Mouse (Mus musculus): ENCODE measurements around the gene Pofut1. TPM values are rescaled to one million over a fixed set of nuclear protein-coding genes. Genes with fewer than 3 reads are reported as not detected.
A peak's percentile ranks its signal among the peaks of the same experiment; 100 is the strongest.

Pofut1 gene
- polyA plus RNA-seq (2015; fragmentation: Nextera tagmentation; extraction: Ambion mirVana), result 11.7 and 12.1 TPM in 2 replicates

DNA sequence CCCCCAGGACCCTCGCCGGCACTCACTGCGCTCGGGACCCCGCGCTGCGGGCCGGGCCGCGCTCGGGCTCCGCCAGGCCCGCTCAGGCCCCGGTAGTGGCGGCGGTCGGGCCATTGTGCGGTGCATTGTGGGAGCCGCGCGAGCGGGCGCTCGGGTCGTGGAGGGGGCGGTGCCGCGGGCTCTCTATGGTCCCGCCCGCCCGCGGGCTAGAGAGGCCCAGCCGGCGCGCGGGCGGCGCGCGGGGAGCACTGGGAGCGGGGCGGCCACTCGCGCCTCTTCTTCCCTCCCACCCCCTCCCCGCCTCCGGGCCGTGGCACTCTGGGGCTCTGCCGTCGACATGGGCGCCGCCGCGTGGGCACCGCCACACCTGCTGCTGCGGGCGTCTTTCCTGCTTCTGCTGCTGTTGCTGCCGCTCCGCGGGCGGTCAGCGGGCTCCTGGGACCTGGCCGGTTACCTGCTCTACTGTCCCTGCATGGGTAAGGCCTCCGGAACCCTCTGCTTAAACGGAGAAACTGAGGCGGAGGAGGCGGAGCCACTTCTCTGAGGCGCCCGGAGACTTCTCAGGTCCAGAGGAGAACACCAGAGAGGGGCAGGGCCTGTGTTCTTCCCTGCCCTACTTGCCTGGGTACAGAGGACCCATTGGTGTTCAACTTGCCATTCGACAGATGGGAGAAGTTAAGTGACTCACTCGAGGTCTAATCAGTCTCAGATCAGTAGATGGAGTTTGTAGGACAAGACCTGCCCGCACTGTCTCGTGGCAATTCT is at the start of gene Pofut1, which contains the start of gene Plagl2:
Gene Pofut1, plus strand, starts transcription at position 284 of the 765 bp plus-strand sequence.
Gene Plagl2, minus strand, starts transcription at position 177 of the 765 bp plus-strand sequence.
- Histone ChIP-seq H3K27me3 (replicated peaks) (no peaks in the 10 kb centered on the region), H3K4me3 (replicated peaks) (peak within 1 kb of the TSS; percentile 99), H3K27ac (peak within 1 kb of the TSS; percentile 97), H3K9ac (peak within 1 kb of the TSS; percentile 99), H3K36me3 (peaks cover 3% of the 10 kb centered on the region; the same call in 1 of the 2 replicates), H3K4me2 (replicated peaks) (peak within 1 kb of the TSS; percentile 81), H3K9me3 (no peaks in the 10 kb centered on the region), H3K4me1 (replicated peaks) (peaks cover 27% of the 10 kb centered on the region)
- peak; percentile 97 for ATAC-seq
- WGBS, result 0% methylated on average over 52 of the region's 72 CpGs

DNA sequence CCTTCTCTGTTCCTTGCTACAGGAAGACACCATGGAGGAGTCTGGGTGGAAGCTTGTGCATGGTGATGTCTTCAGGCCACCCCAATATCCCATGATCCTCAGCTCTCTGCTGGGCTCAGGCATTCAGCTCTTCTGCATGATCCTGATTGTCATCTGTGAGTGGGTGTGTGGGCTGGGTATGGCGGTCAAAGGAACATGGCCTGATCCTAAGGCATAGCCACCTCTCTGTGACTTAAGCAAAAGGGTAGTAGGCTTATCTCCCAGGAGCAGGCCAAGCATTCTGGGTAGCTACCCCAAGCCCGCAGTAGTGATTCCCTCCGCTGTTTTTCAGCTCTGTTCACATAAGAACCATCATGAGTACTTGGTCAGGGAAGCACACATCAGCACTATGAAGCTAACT is 47.1 kb upstream of the Pofut1 start:
- ATAC-seq, result no peak
- Histone ChIP-seq H3K27ac (no peak overlapping the region), H3K36me3 (peaks cover 52% of the 10 kb centered on the region)

DNA sequence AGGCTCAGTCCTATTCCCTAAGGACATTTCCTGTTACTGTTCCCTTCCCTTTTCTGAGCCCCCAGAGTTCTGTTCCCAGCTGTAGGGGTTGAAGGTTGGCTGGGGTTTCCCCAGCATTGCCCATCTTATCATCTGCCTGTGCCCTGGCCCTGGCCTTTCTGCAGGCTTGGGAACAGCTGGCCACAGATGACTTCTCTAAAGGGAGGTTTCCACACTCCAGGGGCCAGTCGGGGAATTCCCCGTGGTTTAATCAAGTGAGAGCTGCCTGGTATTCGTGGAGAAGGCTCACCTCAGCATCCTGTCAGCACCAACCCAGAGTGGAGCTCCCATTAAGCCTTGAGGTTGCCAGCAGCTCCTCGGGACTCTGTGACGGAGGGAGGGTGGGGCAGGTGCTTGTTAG is 42.8 kb upstream of the Pofut1 start:
- ATAC-seq, result no peak
- Histone ChIP-seq H3K4me3 (replicated peaks) (no peak overlapping the region), H3K36me3 (peaks cover 42% of the 10 kb centered on the region), H3K9ac (no peak overlapping the region), H3K27ac (no peak overlapping the region), H3K9me3 (no peaks in the 10 kb centered on the region), H3K4me1 (replicated peaks) (no peaks in the 10 kb centered on the region), H3K27me3 (replicated peaks) (no peaks in the 10 kb centered on the region), H3K4me2 (replicated peaks) (no peak overlapping the region)
- WGBS, result 70% methylated on average over 5 of the region's 5 CpGs

More for the DNA sequence above, 47.1 kb upstream of the Pofut1 start:
- no peaks in the 10 kb centered on the region for H3K9me3 ChIP-seq
- H3K9ac ChIP-seq, result no peak overlapping the region
- H3K4me2 ChIP-seq (replicated peaks), result no peak overlapping the region
- H3K4me3 ChIP-seq (replicated peaks), result no peak overlapping the region
- 98% methylated on average over 3 of the region's 3 CpGs for WGBS
- H3K27me3 ChIP-seq (replicated peaks), result no peaks in the 10 kb centered on the region
- no peaks in the 10 kb centered on the region for H3K4me1 ChIP-seq (replicated peaks)

DNA sequence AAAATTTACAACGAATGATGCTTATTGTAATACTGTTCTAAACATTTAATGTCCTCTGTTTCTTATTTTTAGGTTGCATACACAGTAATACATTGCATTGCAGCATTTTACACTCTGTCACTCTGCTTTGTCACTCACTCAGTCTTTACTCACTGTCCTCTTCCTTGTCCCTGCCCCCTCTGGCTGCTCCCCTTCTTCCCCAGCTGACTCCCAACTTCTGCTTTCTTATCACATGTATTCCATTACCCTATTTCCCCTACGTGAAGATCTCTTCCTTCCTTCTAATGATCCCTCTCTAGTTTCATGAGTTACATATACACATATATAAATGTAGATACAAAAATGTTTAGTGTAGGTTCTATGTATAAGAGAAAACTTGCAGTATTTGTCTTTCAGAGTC is 42.2 kb upstream of the Pofut1 start:
- no peak overlapping the region for H3K9ac ChIP-seq
- no peak overlapping the region for H3K27ac ChIP-seq
- no peaks in the 10 kb centered on the region for H3K9me3 ChIP-seq
- ATAC-seq, result no peak
- H3K4me1 ChIP-seq (replicated peaks), result no peaks in the 10 kb centered on the region
- H3K27me3 ChIP-seq (replicated peaks), result no peaks in the 10 kb centered on the region
- 81% methylated on average over 2 of the region's 2 CpGs for WGBS
- no peak overlapping the region for H3K4me2 ChIP-seq (replicated peaks)
- no peak overlapping the region for H3K4me3 ChIP-seq (replicated peaks)
- peaks cover 40% of the 10 kb centered on the region for H3K36me3 ChIP-seq

DNA sequence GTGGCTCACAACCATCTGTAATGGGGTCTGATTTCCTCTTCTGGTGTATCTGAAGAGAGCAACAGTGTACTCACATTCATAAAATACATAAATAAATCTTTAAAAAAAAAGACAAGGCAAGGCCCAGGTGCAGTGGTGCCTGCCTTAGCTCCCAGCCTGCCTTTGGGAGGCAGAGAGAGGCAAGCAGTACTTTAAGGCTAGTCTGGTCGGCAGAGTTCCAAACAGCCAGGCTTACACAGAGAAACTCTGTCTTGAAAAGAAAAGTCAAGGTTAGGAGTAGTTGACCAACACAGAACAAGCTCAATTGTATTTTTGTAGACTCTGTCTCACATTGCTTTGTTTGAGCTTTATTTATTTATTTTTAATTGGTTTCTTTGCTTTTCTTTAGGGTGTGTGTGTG is 38.6 kb upstream of the Pofut1 start:
- no peak overlapping the region for H3K9ac ChIP-seq
- H3K4me3 ChIP-seq (replicated peaks), result no peak overlapping the region
- H3K27ac ChIP-seq, result no peak overlapping the region
- peaks cover 35% of the 10 kb centered on the region for H3K36me3 ChIP-seq
- WGBS, result 87% methylated on average over 1 of the region's 1 CpGs
- no peaks in the 10 kb centered on the region for H3K27me3 ChIP-seq (replicated peaks)
- H3K4me1 ChIP-seq (replicated peaks), result no peaks in the 10 kb centered on the region
- H3K4me2 ChIP-seq (replicated peaks), result no peak overlapping the region
- no peak for ATAC-seq
- H3K9me3 ChIP-seq, result no peaks in the 10 kb centered on the region

DNA sequence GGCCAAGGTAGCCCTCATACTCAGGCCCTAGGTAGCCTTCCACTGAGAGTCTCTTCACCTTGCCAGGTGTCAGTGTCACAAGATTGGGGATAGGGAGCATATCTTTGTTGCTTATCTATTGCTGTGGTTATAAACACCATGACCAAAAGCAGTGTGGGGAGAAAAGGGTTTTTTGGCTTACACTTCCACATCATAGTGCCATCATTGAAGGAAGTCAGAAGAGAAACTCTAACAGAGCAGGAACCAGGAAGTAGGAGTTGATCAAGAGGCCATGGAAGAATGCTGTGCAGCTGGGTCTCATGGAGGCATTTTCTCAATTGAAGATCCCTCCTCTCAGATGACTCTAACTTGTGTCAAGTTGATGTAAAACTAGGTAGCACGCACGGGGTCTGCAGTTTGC is 33.2 kb upstream of the Pofut1 start:
- Histone ChIP-seq H3K27ac (no peak overlapping the region), H3K36me3 (peaks cover 31% of the 10 kb centered on the region)
- 97% methylated on average over 2 of the region's 2 CpGs for WGBS

DNA sequence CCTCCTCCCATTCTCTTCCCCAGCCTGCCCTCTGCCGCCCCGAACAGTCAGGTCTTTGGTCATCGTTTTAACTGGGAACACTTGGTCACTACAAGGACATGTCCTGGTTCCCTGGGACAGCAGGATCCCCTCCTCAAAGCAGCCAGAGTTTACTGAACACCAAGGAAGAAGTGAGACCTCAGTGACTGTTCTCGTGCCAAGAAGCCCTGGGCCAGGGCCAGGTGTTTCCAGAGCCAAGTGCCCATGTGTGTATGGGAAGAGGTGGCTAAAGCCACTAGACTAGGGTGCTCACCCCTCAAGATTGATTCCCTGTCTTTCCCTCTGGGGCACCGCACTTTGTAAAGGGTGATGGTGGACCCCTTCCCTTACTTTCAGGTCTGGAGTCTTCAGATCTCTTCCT is 32.0 kb upstream of the Pofut1 start:
- H3K36me3 ChIP-seq, result peaks cover 31% of the 10 kb centered on the region

More for the DNA sequence above, 33.2 kb upstream of the Pofut1 start:
- Histone ChIP-seq H3K27me3 (replicated peaks) (no peaks in the 10 kb centered on the region), H3K4me2 (replicated peaks) (no peak overlapping the region), H3K4me3 (replicated peaks) (no peak overlapping the region), H3K9me3 (no peaks in the 10 kb centered on the region), H3K9ac (no peak overlapping the region), H3K4me1 (replicated peaks) (no peaks in the 10 kb centered on the region)
- ATAC-seq, result no peak

DNA sequence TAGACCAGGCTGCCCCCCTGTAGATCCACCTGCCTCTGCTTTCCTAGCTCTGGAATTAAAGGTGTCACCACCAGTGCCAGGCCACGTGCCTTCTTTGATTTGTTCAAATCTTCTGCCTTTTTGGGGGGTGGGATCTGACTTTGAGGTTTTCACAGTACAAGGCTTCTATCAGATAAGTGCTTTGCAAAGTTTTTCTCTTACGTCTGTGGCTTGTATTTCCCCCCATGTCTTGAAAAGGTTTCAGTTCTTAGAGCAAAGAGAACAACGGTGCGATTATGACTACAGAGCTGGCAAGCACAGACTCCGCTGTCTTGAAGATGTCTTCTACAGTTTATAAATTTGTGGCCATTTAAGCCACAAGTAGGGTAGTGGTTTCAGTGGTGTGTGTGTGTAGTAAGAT is 29.9 kb upstream of the Pofut1 start:
- H3K4me3 ChIP-seq (replicated peaks), result no peak overlapping the region

More for the DNA sequence above, 32.0 kb upstream of the Pofut1 start:
- no peak overlapping the region for H3K27ac ChIP-seq
- no peaks in the 10 kb centered on the region for H3K4me1 ChIP-seq (replicated peaks)
- H3K9me3 ChIP-seq, result no peaks in the 10 kb centered on the region
- 93% methylated on average over 5 of the region's 5 CpGs for WGBS
- no peak overlapping the region for H3K9ac ChIP-seq
- H3K4me2 ChIP-seq (replicated peaks), result no peak overlapping the region
- no peak for ATAC-seq
- H3K4me3 ChIP-seq (replicated peaks), result no peak overlapping the region
- H3K27me3 ChIP-seq (replicated peaks), result no peaks in the 10 kb centered on the region

DNA sequence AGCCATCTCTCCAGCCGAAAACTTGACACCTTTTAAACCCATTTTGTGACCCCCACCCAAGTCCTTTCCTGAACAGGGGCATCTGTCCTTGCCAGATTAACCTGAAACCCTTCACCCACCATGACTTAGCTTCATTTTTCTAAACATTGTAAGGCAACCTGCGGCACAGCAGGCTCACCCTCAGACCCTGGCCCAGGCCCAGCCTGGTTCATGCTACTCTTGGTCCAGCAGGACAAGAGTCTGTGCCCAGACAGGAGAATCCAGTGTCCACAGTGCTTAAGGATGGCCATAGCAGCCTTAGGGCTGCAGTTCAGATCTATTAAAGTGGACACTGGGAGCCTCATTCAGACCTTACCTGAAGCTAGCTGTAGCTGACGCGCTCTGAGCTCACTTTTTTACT is 28.0 kb upstream of the Pofut1 start:
- H3K27me3 ChIP-seq (replicated peaks), result no peaks in the 10 kb centered on the region
- H3K9me3 ChIP-seq, result no peaks in the 10 kb centered on the region
- no peak overlapping the region for H3K4me3 ChIP-seq (replicated peaks)
- WGBS, result 88% methylated on average over 4 of the region's 4 CpGs
- no peaks in the 10 kb centered on the region for H3K4me1 ChIP-seq (replicated peaks)
- H3K36me3 ChIP-seq, result peaks cover 10% of the 10 kb centered on the region
- ATAC-seq, result no peak
- no peak overlapping the region for H3K27ac ChIP-seq
- no peak overlapping the region for H3K4me2 ChIP-seq (replicated peaks)
- H3K9ac ChIP-seq, result no peak overlapping the region

More for the DNA sequence above, 29.9 kb upstream of the Pofut1 start:
- Histone ChIP-seq H3K9ac (no peak overlapping the region), H3K4me1 (replicated peaks) (no peaks in the 10 kb centered on the region), H3K9me3 (no peaks in the 10 kb centered on the region), H3K27me3 (replicated peaks) (no peaks in the 10 kb centered on the region), H3K36me3 (peaks cover 22% of the 10 kb centered on the region), H3K4me2 (replicated peaks) (no peak overlapping the region), H3K27ac (no peak overlapping the region)
- WGBS, result 93% methylated on average over 5 of the region's 5 CpGs
- ATAC-seq, result no peak

DNA sequence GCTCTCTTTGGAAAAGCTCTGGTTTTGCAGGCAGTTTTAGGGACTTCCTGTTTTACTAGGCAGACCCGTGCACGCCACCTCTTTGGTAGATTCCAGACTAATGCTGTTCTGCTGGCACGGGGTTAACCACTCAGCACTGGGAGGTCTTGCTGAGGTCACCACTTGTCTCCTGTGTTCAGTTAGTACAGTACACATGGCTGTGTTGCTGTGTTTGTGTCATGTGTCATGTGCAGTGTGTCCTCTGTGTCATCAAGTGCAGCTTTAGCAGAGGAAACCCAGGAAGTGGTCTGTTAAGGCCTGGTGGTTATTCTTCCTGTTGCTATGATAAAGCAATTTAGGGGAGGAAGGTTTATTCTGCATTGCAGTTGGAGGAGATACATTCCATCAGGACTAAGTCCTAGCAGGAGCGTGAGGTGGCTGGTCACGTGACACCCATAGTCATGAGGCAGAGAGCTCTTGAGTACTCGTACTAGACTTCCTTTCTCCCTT is 26.5 kb upstream of the Pofut1 start:
- Histone ChIP-seq H3K27me3 (replicated peaks) (no peaks in the 10 kb centered on the region), H3K27ac (no peak overlapping the region), H3K36me3 (0 out of 2 replicates have a peak, but pooled peaks cover 2% of the 10 kb centered on the region), H3K4me2 (replicated peaks) (no peak overlapping the region), H3K4me1 (replicated peaks) (0 out of 2 replicates have a peak, but pooled peaks cover 2% of the 10 kb centered on the region), H3K9ac (no peak overlapping the region), H3K4me3 (replicated peaks) (no peak overlapping the region), H3K9me3 (no peaks in the 10 kb centered on the region)
- WGBS, result 52% methylated on average over 6 of the region's 6 CpGs
- no peak for ATAC-seq

DNA sequence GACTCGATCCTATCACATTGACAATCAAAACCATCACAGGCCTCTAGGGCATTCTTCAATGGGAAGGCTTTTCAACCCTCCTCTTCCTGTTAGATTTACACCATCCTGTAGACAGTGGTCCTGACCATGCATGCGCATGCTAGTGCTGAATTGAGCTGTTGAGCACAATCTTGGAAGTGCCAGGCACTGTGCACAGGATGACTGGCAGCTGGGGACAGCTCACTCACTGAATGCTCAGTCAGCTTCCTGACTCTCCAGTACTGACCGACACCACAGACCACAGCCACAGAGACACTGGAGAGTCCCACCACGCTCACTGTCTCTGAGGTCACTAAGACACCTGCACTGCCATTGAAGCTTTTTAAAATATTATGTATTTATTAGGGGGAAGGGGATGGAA is 25.9 kb upstream of the Pofut1 start:
- no peaks in the 10 kb centered on the region for H3K36me3 ChIP-seq
- WGBS, result 89% methylated on average over 4 of the region's 4 CpGs
- H3K9ac ChIP-seq, result no peak overlapping the region
- no peak overlapping the region for H3K4me2 ChIP-seq (replicated peaks)
- 0 out of 2 replicates have a peak, but pooled peaks cover 2% of the 10 kb centered on the region for H3K4me1 ChIP-seq (replicated peaks)
- ATAC-seq, result no peak
- H3K27me3 ChIP-seq (replicated peaks), result no peaks in the 10 kb centered on the region
- no peak overlapping the region for H3K4me3 ChIP-seq (replicated peaks)
- no peak overlapping the region for H3K27ac ChIP-seq
- no peaks in the 10 kb centered on the region for H3K9me3 ChIP-seq

DNA sequence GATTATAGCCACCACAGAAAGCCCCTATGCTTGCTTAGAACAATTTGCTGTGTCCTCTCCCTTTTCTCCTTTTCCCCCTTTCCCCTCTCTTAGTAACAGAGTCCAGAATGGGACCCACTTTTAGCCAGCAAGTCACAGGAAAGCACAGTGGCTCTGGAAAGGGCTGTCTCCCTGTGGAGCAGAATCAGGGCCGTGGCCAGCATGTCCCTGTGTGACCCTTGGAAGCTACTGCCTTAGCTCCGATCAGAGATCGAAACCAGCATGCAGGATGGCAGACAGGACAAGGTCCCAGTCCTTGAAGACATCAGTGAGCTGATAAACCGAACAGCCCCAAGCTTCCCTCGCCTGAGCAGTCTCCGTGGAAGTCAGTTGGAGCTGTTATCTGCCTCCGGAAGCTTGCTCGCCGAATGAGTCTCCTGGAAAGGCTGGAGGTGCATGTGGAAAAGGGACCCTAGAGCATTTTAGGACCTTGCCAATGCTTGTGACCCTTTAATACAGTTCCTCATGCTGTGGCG is 23.4 kb upstream of the Pofut1 start:
- 66% methylated on average over 10 of the region's 10 CpGs for WGBS
- H3K27me3 ChIP-seq (replicated peaks), result no peaks in the 10 kb centered on the region
- H3K4me1 ChIP-seq (replicated peaks), result 0 out of 2 replicates have a peak, but pooled peaks cover 2% of the 10 kb centered on the region
- H3K4me2 ChIP-seq (replicated peaks), result 0 out of 2 replicates have a peak overlapping the region, but pooled peaks have one; percentile 15
- ATAC-seq, result peak; percentile 51
- no peaks in the 10 kb centered on the region for H3K9me3 ChIP-seq
- H3K4me3 ChIP-seq (replicated peaks), result no peak overlapping the region
- no peak overlapping the region for H3K9ac ChIP-seq
- no peaks in the 10 kb centered on the region for H3K36me3 ChIP-seq
- H3K27ac ChIP-seq, result peak overlapping the region; percentile 83

Measured in intestine, embryonic 15.5 days (tissue).